Mouse (Mus musculus): Measurements from ENCODE around the gene Gbp3.

Gene Gbp3

DNA sequence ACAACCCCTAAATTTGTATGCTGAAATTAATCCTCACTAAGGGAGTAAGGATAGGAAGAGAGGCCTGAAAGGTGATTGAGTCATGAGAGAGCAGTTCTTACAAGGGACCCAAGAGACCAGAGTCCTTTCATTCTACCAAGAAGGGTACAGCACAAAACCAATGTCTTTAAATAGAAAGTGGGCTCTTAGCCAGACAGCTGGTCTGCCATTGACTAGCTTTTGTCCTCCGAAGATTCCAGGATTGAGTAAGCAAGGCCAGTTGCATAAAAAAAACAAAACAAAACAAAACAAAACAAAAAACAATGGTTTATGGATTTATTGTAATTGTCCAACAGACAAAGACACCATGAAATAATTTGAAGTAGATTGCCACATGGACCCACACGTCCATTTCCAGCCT lies 29.1 kb downstream of the Gbp3 start:
- DNase-seq (ENCODE audit: low spot score), result no peak

DNA sequence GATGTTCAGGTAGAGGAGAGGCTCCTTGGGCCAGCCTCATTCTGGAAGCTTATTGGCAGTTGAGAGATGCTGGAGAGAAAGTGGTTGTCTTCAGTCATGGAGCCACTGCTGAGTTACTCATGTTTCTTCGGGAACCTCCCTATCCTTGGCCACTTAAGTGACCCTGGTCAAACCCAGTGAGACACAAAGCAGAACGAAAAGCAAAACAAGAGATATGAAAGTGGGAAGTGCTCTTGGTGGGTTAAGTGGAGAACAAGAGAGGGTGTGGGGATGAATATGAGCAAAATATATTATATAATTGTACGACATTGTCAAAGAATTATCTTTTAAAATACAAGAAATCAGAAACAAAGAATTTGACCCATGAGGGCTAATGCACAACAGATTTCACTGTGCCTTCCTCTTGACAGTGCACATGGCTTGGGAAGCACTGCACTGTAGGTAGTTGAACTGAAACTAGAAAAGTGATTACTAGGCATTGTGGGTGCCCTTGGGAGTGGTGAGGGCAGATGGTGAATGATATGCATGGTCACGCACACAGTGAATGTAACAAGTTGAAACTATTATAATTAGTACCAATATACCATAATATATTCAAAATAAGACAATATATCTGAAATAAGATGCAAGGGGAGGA lies 30.7 kb downstream of the Gbp3 start:
- DNase-seq (ENCODE audit: low spot score), result no peak

DNA sequence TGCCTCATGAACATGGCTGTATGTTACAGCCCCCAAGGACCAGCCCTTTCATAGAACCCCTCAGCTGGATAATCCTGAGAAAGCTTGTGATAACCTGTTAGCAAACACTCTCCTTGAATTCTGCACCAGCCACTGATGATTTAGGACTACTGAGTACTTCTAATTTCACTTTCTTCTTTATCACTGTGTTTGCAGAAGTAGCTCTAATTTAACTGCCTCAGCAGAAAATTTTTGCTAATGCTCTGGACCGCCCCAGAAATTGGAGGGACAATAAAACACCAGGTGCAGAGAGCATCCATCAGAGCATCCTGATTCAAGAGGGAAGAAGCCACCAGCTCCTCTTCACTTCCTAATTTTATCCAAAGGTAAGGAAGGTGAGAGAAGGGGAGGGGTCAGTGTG lies 34.7 kb downstream of the Gbp3 start, which contains the start of gene Gbp2b:
Gene Gbp2b, plus strand, starts transcription at position 301 of the 400 bp plus-strand sequence.
- no peak for DNase-seq (ENCODE audit: low spot score)

DNA sequence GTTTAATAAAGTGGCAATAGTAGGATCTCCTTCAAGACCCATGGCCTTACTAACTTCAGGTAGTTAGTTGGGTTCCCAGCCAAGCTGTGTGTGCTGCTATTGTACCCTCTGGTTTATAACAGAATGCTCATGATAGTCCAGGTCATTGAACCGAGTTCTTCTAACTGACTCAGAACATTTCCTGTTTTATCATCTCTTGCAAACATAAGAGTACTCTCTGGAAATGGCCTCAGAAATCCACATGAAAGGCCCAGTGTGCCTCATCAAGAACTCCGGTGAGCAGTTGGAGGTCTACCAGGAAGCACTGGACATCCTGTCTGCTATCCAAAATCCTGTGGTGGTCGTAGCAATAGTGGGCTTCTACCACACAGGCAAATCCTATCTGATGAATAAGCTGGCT lies 38.1 kb downstream of the Gbp3 start:
- no peak for DNase-seq (ENCODE audit: low spot score)

DNA sequence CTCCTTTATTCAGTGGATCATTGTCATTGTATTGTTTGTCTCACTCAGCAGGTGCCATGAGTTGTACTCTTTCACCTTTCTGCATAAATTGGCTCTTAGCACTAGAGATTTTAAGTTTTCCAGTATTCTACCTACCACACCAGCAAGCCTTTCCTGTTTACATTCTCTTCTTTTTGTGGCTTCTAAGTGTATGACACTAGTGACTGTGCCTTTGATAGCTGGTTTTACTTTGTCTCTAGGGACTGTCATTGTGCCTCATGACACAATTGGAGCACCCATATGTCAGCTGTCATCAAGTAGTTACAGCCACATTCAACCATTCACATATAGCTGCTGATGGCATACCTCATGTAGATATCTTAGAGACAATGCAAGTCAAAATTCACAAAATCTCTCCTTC lies 41.8 kb downstream of the Gbp3 start:
- DNase-seq (ENCODE audit: low spot score), result no peak

DNA sequence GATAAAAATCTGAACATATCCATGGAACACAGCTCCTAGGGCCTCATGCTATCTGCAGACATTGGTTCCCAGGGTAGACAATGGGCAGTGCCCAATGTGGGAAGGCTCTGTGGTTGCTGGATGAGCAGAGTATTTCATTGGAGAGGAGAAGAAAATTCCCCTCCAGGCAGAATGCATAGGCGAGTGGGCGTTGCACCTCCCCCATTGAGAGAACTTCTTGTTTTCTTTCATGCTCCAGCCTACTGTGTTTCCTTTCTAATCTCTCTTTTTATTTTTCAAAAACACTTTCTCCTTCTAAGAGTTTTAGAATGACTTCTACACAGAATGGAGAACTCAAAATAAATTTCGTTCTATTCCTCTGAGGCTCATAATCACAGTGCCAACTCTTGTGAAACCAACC lies 58.8 kb downstream of the Gbp3 start:
- DNase-seq (ENCODE audit: low spot score), result no peak

DNA sequence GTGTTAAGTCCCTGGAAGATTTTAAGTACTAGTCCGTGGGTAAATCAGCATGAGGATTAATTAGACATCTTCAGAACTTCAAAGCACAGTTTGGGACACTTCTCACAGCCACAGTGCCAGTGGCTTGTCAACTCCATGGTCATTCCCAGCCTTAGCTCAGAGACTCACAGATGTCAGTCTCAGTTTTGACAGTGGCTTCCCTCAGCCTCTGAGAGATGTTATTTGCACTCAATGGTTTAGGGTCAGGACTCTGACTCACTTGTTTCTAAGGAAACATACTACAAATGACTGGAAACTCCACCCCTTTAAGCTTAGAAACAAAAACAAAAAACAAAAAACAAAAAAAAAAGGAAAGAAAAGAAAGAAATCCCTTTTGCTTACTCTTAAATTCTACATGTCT lies 59.8 kb downstream of the Gbp3 start:
- no peak for DNase-seq (ENCODE audit: low spot score)

DNA sequence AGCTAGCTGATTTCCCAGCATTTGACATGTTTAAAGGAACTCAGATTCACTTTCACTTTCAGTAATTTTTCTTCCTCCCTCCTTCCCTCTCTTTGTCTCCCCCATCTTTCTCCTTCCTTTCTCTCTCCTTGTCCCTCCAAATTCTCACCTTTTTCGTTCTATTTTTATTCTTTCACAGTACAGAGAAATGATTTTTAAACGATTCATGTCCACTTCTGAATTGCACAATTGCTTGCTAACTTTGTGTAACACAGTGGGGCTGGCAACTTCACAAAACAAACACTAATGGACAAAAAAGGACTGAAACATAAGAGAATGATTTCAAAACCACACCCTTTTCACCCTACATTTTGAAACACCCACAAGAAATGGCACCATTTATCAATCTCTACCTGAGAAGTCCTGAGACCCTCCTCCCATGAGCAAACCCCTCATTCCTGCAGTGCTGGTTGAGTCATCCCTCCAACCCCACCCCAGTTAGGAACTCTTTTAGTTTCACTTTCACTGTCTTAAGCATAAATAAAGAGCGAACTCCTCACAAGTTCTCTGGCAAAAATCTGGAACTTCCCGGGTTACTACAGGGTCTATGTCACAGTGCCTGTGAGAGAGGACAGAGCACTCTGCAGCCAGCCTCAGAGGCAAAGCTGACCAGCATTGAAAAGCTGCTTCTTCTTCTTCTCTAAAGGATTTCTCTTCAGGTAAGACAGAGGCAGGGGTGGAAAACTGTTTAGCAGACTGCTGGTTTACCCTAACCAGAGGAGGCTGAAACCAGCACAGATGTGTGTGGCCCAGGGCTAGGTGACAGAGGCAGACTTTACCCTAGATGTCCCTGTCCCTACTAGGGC lies 60.5 kb downstream of the Gbp3 start, which contains the start of gene Gbp2:
Gene Gbp2, plus strand, starts transcription at position 492 of the 845 bp plus-strand sequence.
- DNase-seq (ENCODE audit: low spot score), result no peak

DNA sequence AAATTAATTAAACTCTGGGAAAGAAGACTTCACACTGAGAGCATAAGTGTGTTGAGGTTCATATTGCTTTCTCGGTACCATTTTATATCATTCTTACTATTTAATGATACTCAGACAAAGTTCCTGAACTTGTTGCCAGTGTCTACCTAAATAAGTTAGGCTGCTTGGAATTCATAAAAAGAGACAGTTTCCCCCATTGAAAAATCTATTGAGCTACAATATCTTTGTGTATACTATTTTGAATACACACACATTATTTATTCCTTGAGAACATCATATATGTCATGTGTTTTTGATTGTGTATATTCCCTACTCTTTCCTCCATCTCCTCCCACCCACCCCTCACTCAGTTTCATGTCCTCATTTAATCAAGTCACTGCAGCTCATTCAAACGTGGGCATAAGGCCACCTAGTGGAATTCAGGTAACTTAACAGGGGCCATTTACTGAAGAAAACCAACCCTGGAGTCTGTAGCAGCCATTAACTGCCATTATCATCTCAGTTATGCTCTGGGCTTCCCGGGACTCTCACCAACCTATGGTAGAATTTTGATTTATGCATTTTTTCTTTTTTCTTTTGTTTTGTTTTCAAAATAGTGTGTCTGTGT lies 61.2 kb downstream of the Gbp3 start:
- no peak for DNase-seq (ENCODE audit: low spot score)

All from layer of hippocampus, adult 11-12 months (tissue).